Mouse (Mus musculus): Measurements from ENCODE around the gene Gm19935.

GRCm38 (mm10) chr8:90839725-90840714 is 22.8 kb upstream of the Gm19935 start:
- TF ChIP-seq CTCF (IDR thresholded peaks at IDR 0.05; ENCODE audit: low read depth) (no peak), EP300 (IDR thresholded peaks at IDR 0.05; ENCODE audit: low read depth) (no peak)

All from heart, postnatal 0 days (tissue).